Mouse (Mus musculus): ENCODE measurements at regions not wholly inside any gene's neighbourhood (a gene's known extent, or its start where the extent isn't known, plus 50 kb on each side); places are given as distances from the start of the nearest gene placed in this dataset.

GRCm38 (mm10) chr2:74994998-74995397, 169.4 kb downstream of the Mtx2 start:
- no peaks in the 10 kb centered on the region for H3K9me3 ChIP-seq (ENCODE audit: control insufficient read depth, low read length)
- H3K4me2 ChIP-seq (ENCODE audit: low read depth, low read length): no peak overlapping the region
- WGBS: 24% methylated on average over 2 of the region's 2 CpGs
- peaks cover 22% of the 10 kb centered on the region for H3K4me1 ChIP-seq (ENCODE audit: control insufficient read depth, insufficient read depth, low read length)
- DNase-seq (ENCODE audit: low spot score) (no peak), ATAC-seq (ENCODE audit: low read depth) (no peak)
- no peak overlapping the region for H3K9ac ChIP-seq (ENCODE audit: low read depth, low read length)
- H3K27ac ChIP-seq (replicated peaks; ENCODE audit: low read depth, low read length): no peak overlapping the region
- no peak overlapping the region for H3K4me3 ChIP-seq (ENCODE audit: low read depth, low read length)
- no peaks in the 10 kb centered on the region for H3K27me3 ChIP-seq (replicated peaks; ENCODE audit: control insufficient read depth, insufficient read depth, low read length)
- no peaks in the 10 kb centered on the region for H3K36me3 ChIP-seq (ENCODE audit: control insufficient read depth, insufficient read depth, low read length)

- H3K4me1 ChIP-seq (ENCODE audit: control insufficient read depth, insufficient read depth, low read length): peaks cover 33% of the 10 kb centered on the region
- H3K36me3 ChIP-seq (ENCODE audit: control insufficient read depth, insufficient read depth, low read length): no peaks in the 10 kb centered on the region
- WGBS: 89% methylated on average over 1 of the region's 1 CpGs
- ATAC-seq (ENCODE audit: low read depth) (no peak), DNase-seq (ENCODE audit: low spot score) (no peak)
- H3K9me3 ChIP-seq (ENCODE audit: control insufficient read depth, low read length): no peaks in the 10 kb centered on the region
- no peak overlapping the region for H3K4me2 ChIP-seq (ENCODE audit: low read depth, low read length)
- H3K4me3 ChIP-seq (ENCODE audit: low read depth, low read length): no peak overlapping the region
- no peak overlapping the region for H3K27ac ChIP-seq (replicated peaks; ENCODE audit: low read depth, low read length)
- no peak overlapping the region for H3K9ac ChIP-seq (ENCODE audit: low read depth, low read length)
- no peaks in the 10 kb centered on the region for H3K27me3 ChIP-seq (replicated peaks; ENCODE audit: control insufficient read depth, insufficient read depth, low read length)
Observed at GRCm38 (mm10) chr2:74997736-74998135, 172.1 kb downstream of the Mtx2 start.

- H3K9me3 ChIP-seq (ENCODE audit: control insufficient read depth, low read length): no peaks in the 10 kb centered on the region
- H3K27me3 ChIP-seq (replicated peaks; ENCODE audit: control insufficient read depth, insufficient read depth, low read length): no peaks in the 10 kb centered on the region
- peak; percentile 90 for ATAC-seq (ENCODE audit: low read depth)
- peak overlapping the region; percentile 38 for H3K4me2 ChIP-seq (ENCODE audit: low read depth, low read length)
- no peaks in the 10 kb centered on the region for H3K36me3 ChIP-seq (ENCODE audit: control insufficient read depth, insufficient read depth, low read length)
- peak; percentile 94 for DNase-seq (ENCODE audit: low spot score)
- H3K27ac ChIP-seq (replicated peaks; ENCODE audit: low read depth, low read length): peak overlapping the region; percentile 67
- H3K4me1 ChIP-seq (ENCODE audit: control insufficient read depth, insufficient read depth, low read length): peaks cover 17% of the 10 kb centered on the region
- H3K4me3 ChIP-seq (ENCODE audit: low read depth, low read length): no peak overlapping the region
- no peak overlapping the region for H3K9ac ChIP-seq (ENCODE audit: low read depth, low read length)
- 15% methylated on average over 10 of the region's 10 CpGs for WGBS
Observed at GRCm38 (mm10) chr2:75000368-75000796, 174.8 kb downstream of the Mtx2 start.

- H3K27ac ChIP-seq (replicated peaks; ENCODE audit: low read depth, low read length): no peak overlapping the region
- no peak overlapping the region for H3K4me2 ChIP-seq (ENCODE audit: low read depth, low read length)
- H3K4me1 ChIP-seq (ENCODE audit: control insufficient read depth, insufficient read depth, low read length): peaks cover 17% of the 10 kb centered on the region
- WGBS: 79% methylated on average over 12 of the region's 12 CpGs
- ATAC-seq (ENCODE audit: low read depth): no peak
- DNase-seq (ENCODE audit: low spot score): no peak
- no peaks in the 10 kb centered on the region for H3K9me3 ChIP-seq (ENCODE audit: control insufficient read depth, low read length)
- no peak overlapping the region for H3K9ac ChIP-seq (ENCODE audit: low read depth, low read length)
- no peak overlapping the region for H3K4me3 ChIP-seq (ENCODE audit: low read depth, low read length)
- no peaks in the 10 kb centered on the region for H3K27me3 ChIP-seq (replicated peaks; ENCODE audit: control insufficient read depth, insufficient read depth, low read length)
- no peaks in the 10 kb centered on the region for H3K36me3 ChIP-seq (ENCODE audit: control insufficient read depth, insufficient read depth, low read length)
Observed at GRCm38 (mm10) chr2:75002562-75002961, 177.0 kb downstream of the Mtx2 start.

GRCm38 (mm10) chr2:75008116-75008515, 182.5 kb downstream of the Mtx2 start:
- no peak overlapping the region for H3K4me3 ChIP-seq (ENCODE audit: low read depth, low read length)
- H3K4me2 ChIP-seq (ENCODE audit: low read depth, low read length): no peak overlapping the region
- no peaks in the 10 kb centered on the region for H3K36me3 ChIP-seq (ENCODE audit: control insufficient read depth, insufficient read depth, low read length)
- H3K27ac ChIP-seq (replicated peaks; ENCODE audit: low read depth, low read length): no peak overlapping the region
- no peaks in the 10 kb centered on the region for H3K4me1 ChIP-seq (ENCODE audit: control insufficient read depth, insufficient read depth, low read length)
- no peaks in the 10 kb centered on the region for H3K27me3 ChIP-seq (replicated peaks; ENCODE audit: control insufficient read depth, insufficient read depth, low read length)
- DNase-seq (ENCODE audit: low spot score): no peak
- WGBS: 74% methylated on average over 1 of the region's 1 CpGs
- ATAC-seq (ENCODE audit: low read depth): no peak
- no peaks in the 10 kb centered on the region for H3K9me3 ChIP-seq (ENCODE audit: control insufficient read depth, low read length)
- H3K9ac ChIP-seq (ENCODE audit: low read depth, low read length): no peak overlapping the region

- WGBS: 72% methylated on average over 7 of the region's 7 CpGs
- no peak overlapping the region for H3K9ac ChIP-seq (ENCODE audit: low read depth, low read length)
- ATAC-seq (ENCODE audit: low read depth): no peak
- no peak overlapping the region for H3K4me3 ChIP-seq (ENCODE audit: low read depth, low read length)
- H3K4me1 ChIP-seq (ENCODE audit: control insufficient read depth, insufficient read depth, low read length): no peaks in the 10 kb centered on the region
- H3K4me2 ChIP-seq (ENCODE audit: low read depth, low read length): no peak overlapping the region
- no peak for DNase-seq (ENCODE audit: low spot score)
- H3K36me3 ChIP-seq (ENCODE audit: control insufficient read depth, insufficient read depth, low read length): no peaks in the 10 kb centered on the region
- H3K27ac ChIP-seq (replicated peaks; ENCODE audit: low read depth, low read length): no peak overlapping the region
- H3K9me3 ChIP-seq (ENCODE audit: control insufficient read depth, low read length): no peaks in the 10 kb centered on the region
- 0 out of 2 replicates have a peak, but pooled peaks cover 5% of the 10 kb centered on the region for H3K27me3 ChIP-seq (replicated peaks; ENCODE audit: control insufficient read depth, insufficient read depth, low read length)
Observed at GRCm38 (mm10) chr2:75010647-75011046, 185.0 kb downstream of the Mtx2 start.

- Histone ChIP-seq H3K27ac (replicated peaks; ENCODE audit: low read depth, low read length) (no peak overlapping the region), H3K27me3 (replicated peaks; ENCODE audit: control insufficient read depth, insufficient read depth, low read length) (0 out of 2 replicates have a peak, but pooled peaks cover 5% of the 10 kb centered on the region), H3K4me2 (ENCODE audit: low read depth, low read length) (no peak overlapping the region), H3K4me3 (ENCODE audit: low read depth, low read length) (no peak overlapping the region), H3K9me3 (ENCODE audit: control insufficient read depth, low read length) (no peaks in the 10 kb centered on the region), H3K9ac (ENCODE audit: low read depth, low read length) (no peak overlapping the region), H3K4me1 (ENCODE audit: control insufficient read depth, insufficient read depth, low read length) (no peaks in the 10 kb centered on the region), H3K36me3 (ENCODE audit: control insufficient read depth, insufficient read depth, low read length) (no peaks in the 10 kb centered on the region)
- ATAC-seq (ENCODE audit: low read depth) (no peak), DNase-seq (ENCODE audit: low spot score) (peak; percentile 79)
- 38% methylated on average over 8 of the region's 8 CpGs for WGBS
Observed at GRCm38 (mm10) chr2:75012046-75012445, 186.4 kb downstream of the Mtx2 start.

- H3K4me3 ChIP-seq (ENCODE audit: low read depth, low read length): no peak overlapping the region
- 72% methylated on average over 16 of the region's 16 CpGs for WGBS
- H3K36me3 ChIP-seq (ENCODE audit: control insufficient read depth, insufficient read depth, low read length): no peaks in the 10 kb centered on the region
- 0 out of 2 replicates have a peak, but pooled peaks cover 5% of the 10 kb centered on the region for H3K27me3 ChIP-seq (replicated peaks; ENCODE audit: control insufficient read depth, insufficient read depth, low read length)
- no peaks in the 10 kb centered on the region for H3K4me1 ChIP-seq (ENCODE audit: control insufficient read depth, insufficient read depth, low read length)
- H3K27ac ChIP-seq (replicated peaks; ENCODE audit: low read depth, low read length): no peak overlapping the region
- no peak for DNase-seq (ENCODE audit: low spot score)
- no peak overlapping the region for H3K9ac ChIP-seq (ENCODE audit: low read depth, low read length)
- H3K9me3 ChIP-seq (ENCODE audit: control insufficient read depth, low read length): no peaks in the 10 kb centered on the region
- H3K4me2 ChIP-seq (ENCODE audit: low read depth, low read length): no peak overlapping the region
- ATAC-seq (ENCODE audit: low read depth): no peak
Observed at GRCm38 (mm10) chr2:75014994-75015728, 189.6 kb downstream of the Mtx2 start.

GRCm38 (mm10) chr2:75019459-75019858, 193.9 kb downstream of the Mtx2 start:
- Histone ChIP-seq H3K9ac (ENCODE audit: low read depth, low read length) (no peak overlapping the region), H3K36me3 (ENCODE audit: control insufficient read depth, insufficient read depth, low read length) (no peaks in the 10 kb centered on the region), H3K4me3 (ENCODE audit: low read depth, low read length) (no peak overlapping the region), H3K27me3 (replicated peaks; ENCODE audit: control insufficient read depth, insufficient read depth, low read length) (0 out of 2 replicates have a peak, but pooled peaks cover 2% of the 10 kb centered on the region), H3K4me1 (ENCODE audit: control insufficient read depth, insufficient read depth, low read length) (no peaks in the 10 kb centered on the region), H3K27ac (replicated peaks; ENCODE audit: low read depth, low read length) (no peak overlapping the region), H3K4me2 (ENCODE audit: low read depth, low read length) (no peak overlapping the region), H3K9me3 (ENCODE audit: control insufficient read depth, low read length) (no peaks in the 10 kb centered on the region)
- ATAC-seq (ENCODE audit: low read depth) (no peak), DNase-seq (ENCODE audit: low spot score) (no peak)
- 72% methylated on average over 7 of the region's 7 CpGs for WGBS
